Mouse (Mus musculus): ENCODE data around the gene Stk39. TPM values are rescaled to one million over a fixed set of nuclear protein-coding genes. Genes with fewer than 3 reads are reported as not detected.

Stk39 gene
- polyA plus RNA-seq, 2 experiments, result 0.93 to 1.7 TPM

DNA sequence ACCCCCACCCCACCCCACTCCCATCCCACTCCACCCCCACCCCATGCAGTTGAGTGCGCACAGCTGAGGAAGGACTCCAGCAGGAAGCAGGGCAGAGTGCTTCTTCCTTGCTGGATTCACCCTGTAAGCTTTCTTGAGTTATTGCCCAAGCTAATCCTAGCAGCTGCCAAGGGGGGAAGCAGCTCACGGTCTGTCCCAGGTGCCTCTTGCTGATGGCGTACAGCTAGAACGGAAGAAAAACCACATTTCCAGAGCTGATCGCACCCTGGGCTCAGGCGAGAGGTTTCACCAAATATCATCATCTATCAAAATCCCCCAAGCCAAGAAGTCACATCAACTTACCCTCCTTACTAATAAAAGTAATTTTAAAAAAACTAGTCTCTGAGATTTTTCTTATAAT, 90.9 kb downstream of the Stk39 start:
- no peak overlapping the region for H3K27ac ChIP-seq
- no peak overlapping the region for H3K4me3 ChIP-seq (ENCODE audit: insufficient read depth in 1 of 2, low read depth in 2 of 2, low read length in 2 of 2)
- H3K4me2 ChIP-seq (ENCODE audit: low read depth), result no peak overlapping the region
- no peaks in the 10 kb centered on the region for H3K27me3 ChIP-seq (ENCODE audit: control insufficient read depth, insufficient read depth, low read length)
- no peaks in the 10 kb centered on the region for H3K36me3 ChIP-seq (replicated peaks; ENCODE audit: control insufficient read depth, insufficient read depth, low read depth)
- no peak for TF ChIP-seq EP300 (IDR thresholded peaks at IDR 0.05; ENCODE audit: low read depth)
- no peak for TF ChIP-seq CTCF (IDR thresholded peaks at IDR 0.05; ENCODE audit: low read depth)
- DNase-seq (ENCODE audit: low read depth in 3 of 3, low spot score in 3 of 3), result no peak
- H3K9me3 ChIP-seq (ENCODE audit: control insufficient read depth, low read length), result no peaks in the 10 kb centered on the region
- no peak overlapping the region for H3K9ac ChIP-seq (replicated peaks)
- H3K4me1 ChIP-seq (replicated peaks; ENCODE audit: control insufficient read depth in 2 of 2, insufficient read depth in 2 of 2, low read length in 1 of 2), result peaks cover 0 to 19% of the 10 kb centered on the region in 2 experiments
- ATAC-seq (ENCODE audit: insufficient read depth), result no peak
- WGBS (ENCODE audit: insufficient replicate concordance), result 12% methylated on average over 6 of the region's 6 CpGs

DNA sequence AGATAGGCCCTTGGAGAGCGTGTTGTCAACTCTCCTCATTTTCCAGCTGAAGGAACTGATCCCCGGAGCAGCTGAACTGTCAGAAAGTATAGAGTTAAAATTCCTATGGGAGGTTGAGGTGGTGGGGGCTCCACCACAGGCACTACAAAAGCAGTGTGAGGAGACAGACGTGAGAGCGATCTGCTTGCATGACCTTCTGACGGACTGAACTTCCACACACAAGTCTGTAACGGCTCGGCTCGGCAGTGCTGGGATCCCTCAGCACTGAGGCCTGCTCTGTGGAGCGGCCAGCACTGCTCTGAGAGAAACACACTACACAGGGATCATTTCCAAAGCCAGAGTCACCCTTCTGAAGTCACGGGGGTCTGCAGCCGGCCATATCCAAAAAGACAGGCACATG, 92.4 kb downstream of the Stk39 start:
- no peak overlapping the region for H3K4me3 ChIP-seq (ENCODE audit: insufficient read depth in 1 of 2, low read depth in 2 of 2, low read length in 2 of 2)
- H3K27ac ChIP-seq, result no peak overlapping the region
- no peaks in the 10 kb centered on the region for H3K27me3 ChIP-seq (ENCODE audit: control insufficient read depth, insufficient read depth, low read length)
- H3K36me3 ChIP-seq (replicated peaks; ENCODE audit: control insufficient read depth, insufficient read depth, low read depth), result no peaks in the 10 kb centered on the region
- ATAC-seq (ENCODE audit: insufficient read depth), result no peak
- peaks cover 0 to 19% of the 10 kb centered on the region in 2 experiments for H3K4me1 ChIP-seq (replicated peaks; ENCODE audit: control insufficient read depth in 2 of 2, insufficient read depth in 2 of 2, low read length in 1 of 2)
- H3K9ac ChIP-seq (replicated peaks), result no peak overlapping the region
- H3K4me2 ChIP-seq (ENCODE audit: low read depth), result no peak overlapping the region
- no peak for TF ChIP-seq CTCF (IDR thresholded peaks at IDR 0.05; ENCODE audit: low read depth)
- TF ChIP-seq EP300 (IDR thresholded peaks at IDR 0.05; ENCODE audit: low read depth), result no peak
- DNase-seq (ENCODE audit: low read depth in 3 of 3, low spot score in 3 of 3), result no peak
- no peaks in the 10 kb centered on the region for H3K9me3 ChIP-seq (ENCODE audit: control insufficient read depth, low read length)
- WGBS (ENCODE audit: insufficient replicate concordance), result 69% methylated on average over 11 of the region's 11 CpGs

DNA sequence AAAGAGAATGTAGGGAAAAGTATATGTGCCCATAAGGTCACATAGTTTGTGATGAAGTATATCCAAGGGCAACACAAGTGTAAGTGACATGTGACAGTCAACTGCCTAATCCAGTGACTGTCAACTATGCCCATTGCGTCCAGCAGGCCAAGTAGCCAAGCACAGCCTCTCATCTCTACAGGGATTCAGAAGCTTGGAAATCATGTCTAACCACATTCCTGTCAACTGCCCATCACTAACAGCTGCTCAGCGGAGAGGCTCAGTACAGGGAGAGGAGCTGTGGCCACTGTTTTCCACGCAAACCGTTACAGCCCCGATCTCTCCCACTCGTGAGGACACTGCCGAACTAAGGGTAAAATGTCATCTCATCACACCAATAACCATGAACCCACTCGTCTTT, 93.7 kb downstream of the Stk39 start:
- H3K27ac ChIP-seq, result no peak overlapping the region
- no peaks in the 10 kb centered on the region for H3K9me3 ChIP-seq (ENCODE audit: control insufficient read depth, low read length)
- H3K4me3 ChIP-seq (ENCODE audit: insufficient read depth in 1 of 2, low read depth in 2 of 2, low read length in 2 of 2), result no peak overlapping the region
- WGBS (ENCODE audit: insufficient replicate concordance), result 72% methylated on average over 8 of the region's 8 CpGs
- no peak overlapping the region for H3K9ac ChIP-seq (replicated peaks)
- no peak for TF ChIP-seq EP300 (IDR thresholded peaks at IDR 0.05; ENCODE audit: low read depth)
- TF ChIP-seq CTCF (IDR thresholded peaks at IDR 0.05; ENCODE audit: low read depth), result no peak
- ATAC-seq (ENCODE audit: insufficient read depth), result no peak
- H3K36me3 ChIP-seq (replicated peaks; ENCODE audit: control insufficient read depth, insufficient read depth, low read depth), result no peaks in the 10 kb centered on the region
- DNase-seq (ENCODE audit: low read depth in 3 of 3, low spot score in 3 of 3), result no peak
- no peaks in the 10 kb centered on the region for H3K27me3 ChIP-seq (ENCODE audit: control insufficient read depth, insufficient read depth, low read length)
- peaks cover 0 to 19% of the 10 kb centered on the region in 2 experiments for H3K4me1 ChIP-seq (replicated peaks; ENCODE audit: control insufficient read depth in 2 of 2, insufficient read depth in 2 of 2, low read length in 1 of 2)
- no peak overlapping the region for H3K4me2 ChIP-seq (ENCODE audit: low read depth)

DNA sequence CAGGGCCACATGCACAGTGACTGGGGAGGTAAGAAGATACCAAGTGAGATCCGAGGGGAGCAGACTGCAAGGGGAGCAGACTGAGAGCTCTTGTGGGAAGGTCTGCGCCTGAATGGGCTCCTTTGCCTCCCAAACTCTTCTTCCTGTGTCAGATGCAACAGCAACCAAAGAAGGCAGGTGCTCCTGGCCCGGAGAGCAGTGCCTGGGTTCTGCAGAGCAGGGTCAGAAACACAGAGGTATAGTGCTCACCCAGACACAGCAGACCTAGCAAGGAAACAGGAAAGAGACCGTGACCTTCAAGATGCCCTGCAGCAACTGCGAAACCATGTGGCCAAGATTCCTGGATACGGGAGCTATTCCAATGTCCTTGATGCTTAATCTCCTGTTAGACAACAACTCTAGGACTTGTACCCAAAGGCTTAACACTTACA, 94.8 kb downstream of the Stk39 start:
- 64% methylated on average over 6 of the region's 6 CpGs for WGBS (ENCODE audit: insufficient replicate concordance)
- Histone ChIP-seq H3K4me1 (replicated peaks; ENCODE audit: control insufficient read depth in 2 of 2, insufficient read depth in 2 of 2, low read length in 1 of 2) (peaks cover 0 to 8% of the 10 kb centered on the region in 2 experiments; a peak in 3 of 4 replicates), H3K4me3 (ENCODE audit: insufficient read depth in 1 of 2, low read depth in 2 of 2, low read length in 2 of 2) (no peak overlapping the region), H3K4me2 (ENCODE audit: low read depth) (no peak overlapping the region), H3K9me3 (ENCODE audit: control insufficient read depth, low read length) (no peaks in the 10 kb centered on the region), H3K36me3 (replicated peaks; ENCODE audit: control insufficient read depth, insufficient read depth, low read depth) (no peaks in the 10 kb centered on the region), H3K27ac (no peak overlapping the region), H3K27me3 (ENCODE audit: control insufficient read depth, insufficient read depth, low read length) (no peaks in the 10 kb centered on the region), H3K9ac (replicated peaks) (no peak overlapping the region)
- TF ChIP-seq EP300 (IDR thresholded peaks at IDR 0.05; ENCODE audit: low read depth) (no peak), CTCF (IDR thresholded peaks at IDR 0.05; ENCODE audit: low read depth) (no peak)
- no peak for DNase-seq (ENCODE audit: low read depth in 3 of 3, low spot score in 3 of 3)
- no peak for ATAC-seq (ENCODE audit: insufficient read depth)

GRCm38 (mm10) chr2:68376660-68377059, 95.4 kb downstream of the Stk39 start:
- no peak overlapping the region for H3K9ac ChIP-seq (replicated peaks)
- DNase-seq (ENCODE audit: low read depth in 3 of 3, low spot score in 3 of 3), result no peak
- TF ChIP-seq EP300 (IDR thresholded peaks at IDR 0.05; ENCODE audit: low read depth) (no peak), CTCF (IDR thresholded peaks at IDR 0.05; ENCODE audit: low read depth) (no peak)
- no peak overlapping the region for H3K27ac ChIP-seq
- H3K4me1 ChIP-seq (replicated peaks; ENCODE audit: control insufficient read depth in 2 of 2, insufficient read depth in 2 of 2, low read length in 1 of 2), result peaks cover 0 to 2% of the 10 kb centered on the region in 2 experiments; a peak in 2 of 4 replicates
- no peak overlapping the region for H3K4me3 ChIP-seq (ENCODE audit: insufficient read depth in 1 of 2, low read depth in 2 of 2, low read length in 2 of 2)
- no peak overlapping the region for H3K4me2 ChIP-seq (ENCODE audit: low read depth)
- H3K9me3 ChIP-seq (ENCODE audit: control insufficient read depth, low read length), result no peaks in the 10 kb centered on the region
- ATAC-seq (ENCODE audit: insufficient read depth), result no peak
- no peaks in the 10 kb centered on the region for H3K36me3 ChIP-seq (replicated peaks; ENCODE audit: control insufficient read depth, insufficient read depth, low read depth)
- no peaks in the 10 kb centered on the region for H3K27me3 ChIP-seq (ENCODE audit: control insufficient read depth, insufficient read depth, low read length)
- WGBS (ENCODE audit: insufficient replicate concordance), result 65% methylated on average over 12 of the region's 12 CpGs

Measured in liver, embryonic 14.5 days (tissue).